Mouse (Mus musculus) intestine, embryonic 15.5 days (tissue): Measurements from ENCODE around the gene Abhd17b. TPM values are rescaled to one million over a fixed set of nuclear protein-coding genes. Genes with fewer than 3 reads are reported as not detected.
"Not testable (repeated sequence)": the region's sequence is repeated elsewhere in the genome, so short reads cannot be mapped to it uniquely, and the experiment has no call there.

Experiments used
- ATAC-seq: fragments of 200-750 bp; cut with Nextera tagmentation; 2 replicates; pipeline ENCODE4 v1.8.0; 2017; ENCODE audit warnings: moderate TSS enrichment, moderate library complexity
- H3K27ac ChIP-seq: fragments of 300-500 bp; sonication (generic); 2 replicates; pipeline ENCODE4 v1.5.1; 2015; ENCODE audit warnings: mild to moderate bottlenecking, inconsistent platforms
- H3K27me3 ChIP-seq: fragments of 300-500 bp; sonication (generic); replicated peaks from 2 replicates; pipeline ENCODE4 v1.6.1; 2015; ENCODE audit warnings: inconsistent platforms
- H3K36me3 ChIP-seq: fragments of 300-500 bp; sonication (generic); 2 replicates; pipeline ENCODE4 v1.6.1; 2015; ENCODE audit warnings: inconsistent platforms
- H3K4me1 ChIP-seq: fragments of 300-500 bp; sonication (generic); replicated peaks from 2 replicates; pipeline ENCODE4 v1.6.1; 2015; ENCODE audit warnings: inconsistent platforms
- H3K4me2 ChIP-seq: fragments of 300-500 bp; sonication (generic); replicated peaks from 2 replicates; pipeline ENCODE4 v1.6.1; 2015; ENCODE audit warnings: mild to moderate bottlenecking, inconsistent platforms
- H3K4me3 ChIP-seq: fragments of 300-500 bp; sonication (generic); replicated peaks from 2 replicates; pipeline ENCODE4 v1.5.1; 2015; ENCODE audit warnings: inconsistent platforms
- H3K9ac ChIP-seq: fragments of 300-500 bp; sonication (generic); 2 replicates; pipeline ENCODE4 v1.6.1; 2015; ENCODE audit warnings: inconsistent platforms
- H3K9me3 ChIP-seq: fragments of 300-500 bp; sonication (generic); 2 replicates; pipeline ENCODE4 v1.6.1; 2016; ENCODE audit warnings: inconsistent platforms
- WGBS: fragments of 180-500 bp; shearing (Covaris S2); methylation state at CpG from one replicate; pipeline ENCODE4 v1.1.7; 2015; 5-methylcytosine and 5-hydroxymethylcytosine counted together
- polyA plus RNA-seq: library from polyadenylated mRNA; unstranded; fragments of >200 nt; fragmentation: Nextera tagmentation; extraction: Ambion mirVana; gene quantifications from 2 replicates; pipeline ENCODE4 v1.2.1, GENCODE M21; 2015

Abhd17b gene
- polyA plus RNA-seq, 1 experiment from 2014 or later, result 26.5 TPM

DNA sequence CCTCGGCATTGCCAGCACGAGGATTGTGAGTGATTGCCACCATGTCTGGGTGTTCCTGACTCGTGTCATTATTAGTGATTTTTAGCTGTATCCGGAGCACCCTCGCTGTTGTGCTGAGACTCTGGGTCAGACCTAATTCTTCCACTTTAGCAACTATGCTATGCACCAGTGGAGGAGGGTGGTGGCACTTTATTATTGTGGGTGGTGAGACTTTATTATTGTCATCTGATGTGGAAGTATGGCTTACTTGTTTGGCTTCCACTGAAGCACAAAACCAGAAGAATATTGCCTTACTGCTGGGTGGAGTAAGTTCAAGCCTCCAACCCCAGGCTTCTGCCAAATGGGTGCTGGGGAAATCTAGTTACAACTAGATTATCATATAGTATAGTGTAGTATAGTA is 68.0 kb downstream of the Abhd17b start:
- Histone ChIP-seq H3K27ac (no peak overlapping the region), H3K27me3 (no peaks in the 10 kb centered on the region), H3K4me3 (no peak overlapping the region), H3K9ac (no peak overlapping the region), H3K9me3 (no peaks in the 10 kb centered on the region), H3K4me1 (no peaks in the 10 kb centered on the region), H3K4me2 (no peak overlapping the region), H3K36me3 (no peaks in the 10 kb centered on the region)
- 87% methylated on average over 5 of the region's 5 CpGs for WGBS
- no peak for ATAC-seq

DNA sequence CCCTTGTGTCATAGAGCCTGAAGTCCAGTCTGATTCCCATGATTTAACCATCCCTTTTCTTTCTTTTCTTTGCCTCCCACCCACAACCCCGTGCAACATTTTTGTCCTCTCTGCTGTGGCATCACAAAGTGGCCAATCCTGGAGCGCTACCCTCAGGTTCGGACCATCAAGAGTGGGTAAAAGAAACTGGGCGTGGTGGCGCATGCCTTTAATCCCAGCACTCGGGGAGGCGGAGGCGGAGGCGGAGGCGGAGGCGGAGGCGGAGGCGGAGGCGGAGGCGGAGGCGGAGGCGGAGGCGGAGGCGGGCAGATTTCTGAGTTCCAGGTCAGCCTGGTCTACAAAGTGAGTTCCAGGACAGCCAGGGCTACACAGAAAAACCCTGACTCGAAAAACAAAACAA is 70.3 kb downstream of the Abhd17b start:
- not testable (repeated sequence) for H3K4me1 ChIP-seq, H3K9ac ChIP-seq, H3K36me3 ChIP-seq, H3K27me3 ChIP-seq, H3K9me3 ChIP-seq, H3K27ac ChIP-seq, H3K4me3 ChIP-seq, ATAC-seq, H3K4me2 ChIP-seq
- WGBS, result 96% methylated on average over 20 of the region's 20 CpGs

DNA sequence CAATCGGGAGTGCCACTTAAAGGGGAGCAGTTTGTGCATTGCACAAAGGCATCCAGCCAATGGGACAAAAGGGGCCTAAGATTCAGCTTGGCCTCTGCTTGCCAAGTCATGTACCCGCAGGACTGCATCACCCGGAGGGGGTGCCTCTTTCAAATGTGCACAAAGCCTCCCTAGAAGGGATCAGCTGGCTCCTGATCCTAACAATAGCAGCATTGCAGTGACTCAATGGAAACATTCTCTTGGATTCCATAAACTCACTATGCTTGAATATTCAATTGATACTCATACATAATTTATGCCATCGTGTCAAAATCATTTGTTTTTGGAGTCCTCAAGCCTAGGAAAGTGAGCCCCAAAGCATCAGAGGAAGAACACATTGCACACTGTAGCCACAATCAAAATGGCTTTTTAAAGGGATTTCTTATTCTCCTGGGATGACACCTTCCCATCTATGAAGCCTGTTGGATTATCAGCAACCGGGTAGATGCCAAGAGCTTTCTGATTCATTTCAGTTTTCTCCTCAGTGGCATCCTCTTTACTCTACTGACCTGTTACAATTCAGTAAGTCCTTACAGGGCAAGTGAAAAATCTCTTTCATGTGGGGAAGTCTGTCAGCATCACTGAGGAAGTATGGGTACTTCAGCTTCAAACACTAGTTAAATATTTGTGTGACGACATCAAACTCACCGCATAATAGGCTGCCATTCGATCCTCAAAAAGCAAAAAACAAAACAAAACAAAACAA is 71.1 kb downstream of the Abhd17b start:
- WGBS, result 86% methylated on average over 8 of the region's 8 CpGs
- H3K36me3 ChIP-seq, result no peaks in the 10 kb centered on the region
- no peak overlapping the region for H3K4me2 ChIP-seq
- H3K27me3 ChIP-seq, result no peaks in the 10 kb centered on the region
- ATAC-seq, result no peak
- H3K4me1 ChIP-seq, result no peaks in the 10 kb centered on the region
- H3K4me3 ChIP-seq, result no peak overlapping the region
- H3K9me3 ChIP-seq, result no peaks in the 10 kb centered on the region
- no peak overlapping the region for H3K9ac ChIP-seq
- H3K27ac ChIP-seq, result no peak overlapping the region

DNA sequence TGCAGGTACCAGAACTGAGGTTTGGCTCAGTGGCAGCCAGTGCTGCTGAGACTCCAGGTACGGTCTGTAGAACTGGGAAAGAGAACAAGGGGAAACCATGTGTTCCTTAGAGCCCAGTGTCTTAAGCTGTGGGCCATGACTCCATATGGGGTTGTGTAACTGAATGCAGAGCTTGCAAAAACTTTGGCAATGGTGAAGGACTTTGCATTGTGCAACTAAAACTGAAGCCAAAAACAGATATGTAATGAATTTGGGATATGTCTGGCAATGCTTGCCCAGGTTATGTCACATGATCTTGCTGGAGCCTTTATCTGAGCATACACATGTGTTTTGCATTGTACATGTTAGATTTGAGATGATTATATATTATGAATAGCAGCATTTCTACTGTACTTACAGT is 72.2 kb downstream of the Abhd17b start:
- Histone ChIP-seq H3K4me3 (no peak overlapping the region), H3K9ac (no peak overlapping the region), H3K27me3 (no peaks in the 10 kb centered on the region), H3K9me3 (no peaks in the 10 kb centered on the region), H3K36me3 (no peaks in the 10 kb centered on the region), H3K4me2 (no peak overlapping the region), H3K27ac (no peak overlapping the region), H3K4me1 (no peaks in the 10 kb centered on the region)
- 85% methylated on average over 1 of the region's 1 CpGs for WGBS
- ATAC-seq, result no peak

DNA sequence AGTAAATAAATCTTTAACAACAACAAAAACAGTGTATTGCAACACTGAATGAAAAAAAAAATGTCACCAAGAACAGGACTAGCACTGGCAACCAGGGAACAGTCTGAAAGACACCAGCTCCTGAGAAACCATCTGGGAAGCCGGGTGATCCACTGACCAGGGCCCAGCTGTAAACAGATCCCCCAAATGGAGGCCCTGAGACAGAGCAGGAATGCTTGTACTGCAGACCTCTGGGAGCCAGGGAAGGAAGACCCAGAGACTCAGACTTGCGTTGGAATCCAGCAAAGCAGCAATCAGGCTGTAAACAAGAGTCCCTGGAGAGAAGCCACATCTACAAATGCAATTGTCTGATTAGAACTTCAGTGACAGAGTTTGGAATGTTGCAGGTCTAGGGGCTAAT is 74.1 kb downstream of the Abhd17b start:
- Histone ChIP-seq H3K27ac (no peak overlapping the region), H3K9me3 (no peaks in the 10 kb centered on the region), H3K36me3 (no peaks in the 10 kb centered on the region), H3K4me1 (no peaks in the 10 kb centered on the region), H3K4me2 (no peak overlapping the region), H3K9ac (no peak overlapping the region), H3K4me3 (no peak overlapping the region), H3K27me3 (no peaks in the 10 kb centered on the region)
- 28% methylated on average over 2 of the region's 2 CpGs for WGBS
- no peak for ATAC-seq

DNA sequence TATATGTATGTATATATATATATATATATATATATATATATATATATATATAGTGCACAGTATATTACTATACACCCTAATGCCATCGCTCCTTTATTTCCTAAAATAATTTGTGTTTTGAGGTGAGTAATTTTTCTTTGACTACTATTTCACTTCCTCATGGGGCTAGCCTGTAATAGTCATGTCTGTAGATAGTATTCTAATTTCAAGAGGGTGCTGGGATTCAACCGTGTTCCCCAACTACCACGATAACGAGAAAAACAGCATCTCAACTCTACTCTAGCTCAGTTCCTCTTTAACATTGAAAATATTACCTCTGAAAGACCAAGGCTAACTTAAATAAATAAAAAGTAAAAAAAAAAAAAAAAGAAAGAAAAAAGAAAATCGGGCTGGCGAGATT is 75.4 kb downstream of the Abhd17b start:
- 92% methylated on average over 6 of the region's 6 CpGs for WGBS
- H3K27ac ChIP-seq, result no peak overlapping the region
- no peaks in the 10 kb centered on the region for H3K36me3 ChIP-seq
- H3K4me3 ChIP-seq, result no peak overlapping the region
- H3K9ac ChIP-seq, result no peak overlapping the region
- no peak for ATAC-seq
- H3K27me3 ChIP-seq, result no peaks in the 10 kb centered on the region
- no peaks in the 10 kb centered on the region for H3K9me3 ChIP-seq
- no peak overlapping the region for H3K4me2 ChIP-seq
- no peaks in the 10 kb centered on the region for H3K4me1 ChIP-seq

DNA sequence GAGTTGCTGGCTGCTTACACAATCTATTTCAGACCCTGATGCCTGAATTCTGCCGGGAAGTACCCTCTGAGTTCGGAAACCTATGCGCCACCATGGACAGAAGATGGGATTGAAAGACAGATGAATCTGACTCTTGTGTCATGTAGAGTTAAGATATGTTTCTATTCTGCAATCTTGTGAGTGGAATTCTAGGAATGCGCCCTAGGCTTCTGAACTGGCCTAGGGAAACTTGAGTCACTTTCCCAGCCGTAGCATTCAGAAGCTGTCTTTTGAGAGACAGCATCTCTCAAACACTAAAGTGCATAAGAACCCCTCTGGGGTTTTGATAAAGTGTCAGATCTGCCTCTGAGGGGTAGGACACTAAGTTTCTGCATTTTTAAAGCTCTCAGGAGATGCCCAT is 78.9 kb downstream of the Abhd17b start:
- H3K9ac ChIP-seq, result no peak overlapping the region
- no peaks in the 10 kb centered on the region for H3K36me3 ChIP-seq
- WGBS, result 76% methylated on average over 5 of the region's 5 CpGs
- ATAC-seq, result no peak
- no peak overlapping the region for H3K27ac ChIP-seq
- H3K9me3 ChIP-seq, result no peaks in the 10 kb centered on the region
- H3K27me3 ChIP-seq, result no peaks in the 10 kb centered on the region
- no peak overlapping the region for H3K4me2 ChIP-seq
- no peak overlapping the region for H3K4me3 ChIP-seq
- H3K4me1 ChIP-seq, result no peaks in the 10 kb centered on the region

DNA sequence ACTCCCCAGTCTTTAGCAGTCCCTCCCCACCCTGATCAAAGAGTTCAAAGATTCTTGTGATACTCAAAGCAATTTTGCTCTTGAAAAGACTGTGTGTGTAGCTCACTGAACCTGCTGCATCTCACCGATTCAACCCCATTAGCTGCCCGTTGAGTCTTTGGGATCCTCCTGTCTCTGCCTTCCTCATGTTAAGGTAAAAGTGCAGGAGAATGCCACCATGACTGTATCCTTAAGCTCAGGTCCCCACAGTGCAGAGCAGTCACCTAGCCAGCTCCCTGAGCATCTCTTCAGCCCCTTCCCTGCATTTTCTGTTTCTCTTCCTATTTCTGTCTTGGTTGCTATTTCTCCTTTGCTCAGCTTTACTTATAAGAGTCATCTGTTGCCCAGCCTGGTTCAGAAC is 80.2 kb downstream of the Abhd17b start:
- no peak overlapping the region for H3K9ac ChIP-seq
- no peaks in the 10 kb centered on the region for H3K27me3 ChIP-seq
- no peak for ATAC-seq
- H3K9me3 ChIP-seq, result no peaks in the 10 kb centered on the region
- 100% methylated on average over 2 of the region's 2 CpGs for WGBS
- no peaks in the 10 kb centered on the region for H3K36me3 ChIP-seq
- no peaks in the 10 kb centered on the region for H3K4me1 ChIP-seq
- no peak overlapping the region for H3K27ac ChIP-seq
- H3K4me3 ChIP-seq, result no peak overlapping the region
- no peak overlapping the region for H3K4me2 ChIP-seq

DNA sequence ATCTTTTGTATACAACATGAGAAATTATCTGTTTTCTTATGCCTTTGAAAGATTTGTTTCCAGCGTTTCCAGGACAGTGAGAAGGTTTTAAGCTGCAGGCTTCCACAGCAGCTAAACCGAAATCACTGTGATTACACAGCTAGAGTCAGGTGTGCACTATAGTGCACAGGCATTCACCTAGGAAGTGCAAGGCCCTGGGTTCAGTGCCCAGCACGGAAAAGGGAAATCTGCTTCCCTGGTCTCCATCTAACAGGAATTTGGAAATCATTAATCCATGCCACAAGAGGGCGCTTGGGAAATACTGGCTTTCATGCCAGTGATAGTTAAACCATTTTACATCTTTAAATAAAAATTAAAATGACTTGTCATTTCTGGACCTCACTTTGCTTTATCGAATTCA is 81.1 kb downstream of the Abhd17b start:
- H3K4me1 ChIP-seq, result peaks cover 2% of the 10 kb centered on the region; the same call in 1 of the 2 replicates
- no peak for ATAC-seq
- no peak overlapping the region for H3K27ac ChIP-seq
- H3K4me3 ChIP-seq, result no peak overlapping the region
- no peak overlapping the region for H3K4me2 ChIP-seq
- H3K36me3 ChIP-seq, result no peaks in the 10 kb centered on the region
- H3K27me3 ChIP-seq, result no peaks in the 10 kb centered on the region
- no peak overlapping the region for H3K9ac ChIP-seq
- no peaks in the 10 kb centered on the region for H3K9me3 ChIP-seq
- 34% methylated on average over 5 of the region's 5 CpGs for WGBS

Other genes starting within 250 kb of the Abhd17b start
- gene Gda, start 179.7 kb upstream of the Abhd17b start, polyA plus RNA-seq, result 9.1 and 9.5 TPM in 2 replicates
- gene 1110059E24Rik, start 209 bp upstream of the Abhd17b start, polyA plus RNA-seq, result 62.9 and 63.8 TPM in 2 replicates
- 11.1 and 12.0 TPM in 2 replicates for gene Cemip2, start 125.2 kb downstream of the Abhd17b start, polyA plus RNA-seq